Mouse (Mus musculus) thymus, postnatal 10 days (tissue): ENCODE results near the gene Tsnax.

Source experiments
- DNase-seq, 2 experiments: peaks; one replicate each; pipeline ENCODE4 v3.0.0; 2021; ENCODE audit warnings: low spot score in 2 of 2

Gene Tsnax

GRCm38 (mm10) chr8:125080388-125081344 is 67.9 kb downstream of the Tsnax start:
- DNase-seq, result no peak

DNA sequence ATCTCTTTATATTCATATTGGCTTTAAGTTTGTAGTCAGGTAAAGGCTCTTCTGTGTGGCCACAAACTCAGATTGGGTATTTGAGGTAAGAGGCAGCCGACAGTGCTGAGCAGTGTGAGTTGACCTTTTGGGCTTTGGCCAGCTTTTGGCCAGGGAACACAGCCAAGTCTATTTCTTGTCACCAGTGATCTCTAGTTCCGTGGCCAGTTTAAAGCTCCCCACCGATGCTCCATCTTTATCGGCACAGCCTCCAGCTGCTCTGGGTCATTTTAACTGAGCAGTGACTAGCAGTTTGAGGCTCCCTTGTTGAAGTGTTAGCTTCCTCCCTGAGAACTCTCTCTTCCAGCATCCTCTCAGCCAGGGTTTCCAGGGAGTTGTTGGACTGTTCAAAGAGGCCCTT is 70.9 kb downstream of the Tsnax start:
- DNase-seq, result peak in 1 of 2 experiments; percentile 8
